Mouse (Mus musculus) bone marrow, adult 2 months (tissue): Measurements from ENCODE around the gene Hpse.

Experiments
- CTCF ChIP-seq: fragments of 200-500 bp; IDR thresholded peaks from 2 replicates; pipeline ENCODE4 v1.5.1; 2011; ENCODE audit warnings: low read length, control low read depth; ENCODE audit not compliant: control insufficient read depth, insufficient read depth
- POLR2A ChIP-seq: fragments of 200-500 bp; IDR thresholded peaks from 2 replicates; pipeline ENCODE4 v1.6.1; 2011; ENCODE audit warnings: low read depth, mild to moderate bottlenecking, control low read depth, low read length, borderline replicate concordance; ENCODE audit not compliant: control insufficient read depth

- TF ChIP-seq POLR2A: no peak
- no peak for TF ChIP-seq CTCF
Observed at GRCm38 (mm10) chr5:100700861-100701620, 18.5 kb downstream of the Hpse start.
